Mouse (Mus musculus) gastrocnemius, adult 18-20 months (tissue): ENCODE data around the gene Traip. TPM values are rescaled to one million over a fixed set of nuclear protein-coding genes. Genes with fewer than 3 reads are reported as not detected.

Source experiments
- DNase-seq: peaks from one replicate; pipeline ENCODE4 v3.0.0; 2021; ENCODE audit warnings: low spot score
- long read RNA-seq, 2 experiments: library from polyadenylated mRNA; stranded (forward); transcript quantifications; one replicate each; pipeline ENCODE4 v2.0.0; 2021
- total RNA-seq, 2 experiments: library from RNA; stranded (reverse); gene quantifications; 2 replicates each; pipeline ENCODE4 v1.2.3; 2021

The Traip gene
- total RNA-seq = under 1 TPM; 0.27 to 0.62 TPM
- long read RNA-seq, experiment 1 = 0 reads
- long read RNA-seq, experiment 2 = 0 reads

DNA sequence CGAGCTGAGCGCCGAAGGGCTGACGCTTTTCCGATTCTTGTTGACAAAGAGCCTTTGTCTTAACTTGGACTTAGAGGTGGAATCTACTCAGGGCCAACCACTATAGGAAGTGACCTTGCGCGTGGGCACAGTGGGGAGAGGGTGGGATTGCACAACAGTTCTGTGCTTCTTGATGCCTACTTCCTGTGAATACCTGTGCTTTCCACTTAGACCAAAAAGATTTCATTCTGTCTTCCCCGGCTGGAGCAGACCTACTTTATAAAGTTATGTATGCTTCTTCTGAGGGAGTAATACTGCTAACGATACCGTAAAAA is at the start of gene Traip:
TSS of gene Traip (plus strand) at position 215 of the 314 bp plus-strand sequence.
- DNase-seq = no peak

GRCm38 (mm10) chr9:107900840-107901626 is 48.9 kb upstream of the Traip start:
- DNase-seq = no peak

DNA sequence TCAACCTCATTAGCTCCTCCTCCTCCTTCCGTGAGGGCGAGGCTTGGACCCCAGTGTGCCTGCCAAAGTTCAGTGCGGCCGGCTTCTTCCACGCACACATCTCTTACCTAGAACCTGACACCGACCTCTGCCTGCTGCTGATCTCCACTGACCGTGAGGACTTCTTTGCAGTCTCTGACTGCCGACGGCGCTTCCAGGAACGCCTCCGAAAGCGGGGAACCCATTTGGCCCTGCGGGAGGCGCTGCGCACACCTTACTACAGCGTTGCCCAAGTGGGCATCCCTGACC is 48.4 kb upstream of the Traip start:
- no peak for DNase-seq

DNA sequence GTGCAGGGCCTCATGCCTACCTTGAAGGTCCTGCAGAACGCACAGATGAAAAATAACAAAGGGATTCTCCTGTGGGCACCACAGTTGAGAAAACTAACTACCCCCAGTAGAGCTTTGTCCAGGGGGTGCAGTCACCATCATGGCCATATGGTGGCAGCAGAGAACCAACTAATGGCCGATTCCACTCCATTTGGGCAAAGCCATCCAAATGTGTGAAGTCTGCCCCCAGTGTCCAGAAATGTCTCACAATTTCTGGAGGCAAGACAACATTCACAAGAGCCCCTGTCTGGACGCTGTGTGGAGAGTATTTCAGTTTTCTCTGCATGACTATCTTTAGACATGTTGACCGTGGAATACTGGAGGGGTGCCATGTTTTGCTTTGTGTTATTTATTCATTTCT is 45.2 kb upstream of the Traip start:
- DNase-seq = peak; percentile 92

GRCm38 (mm10) chr9:107906252-107906966 is 43.5 kb upstream of the Traip start, which contains the start of gene Mst1r:
Gene Mst1r, plus strand, starts transcription at chr9:107906873.
- peak; percentile 79 for DNase-seq

GRCm38 (mm10) chr9:107906967-107907800 is 42.8 kb upstream of the Traip start:
- DNase-seq = no peak

GRCm38 (mm10) chr9:107907801-107908120 is 42.2 kb upstream of the Traip start:
- no peak for DNase-seq

GRCm38 (mm10) chr9:107908410-107909158 is 41.4 kb upstream of the Traip start:
- peak; percentile 61 for DNase-seq

- DNase-seq = no peak
Measured at GRCm38 (mm10) chr9:107910025-107910769, 39.7 kb upstream of the Traip start.

DNA sequence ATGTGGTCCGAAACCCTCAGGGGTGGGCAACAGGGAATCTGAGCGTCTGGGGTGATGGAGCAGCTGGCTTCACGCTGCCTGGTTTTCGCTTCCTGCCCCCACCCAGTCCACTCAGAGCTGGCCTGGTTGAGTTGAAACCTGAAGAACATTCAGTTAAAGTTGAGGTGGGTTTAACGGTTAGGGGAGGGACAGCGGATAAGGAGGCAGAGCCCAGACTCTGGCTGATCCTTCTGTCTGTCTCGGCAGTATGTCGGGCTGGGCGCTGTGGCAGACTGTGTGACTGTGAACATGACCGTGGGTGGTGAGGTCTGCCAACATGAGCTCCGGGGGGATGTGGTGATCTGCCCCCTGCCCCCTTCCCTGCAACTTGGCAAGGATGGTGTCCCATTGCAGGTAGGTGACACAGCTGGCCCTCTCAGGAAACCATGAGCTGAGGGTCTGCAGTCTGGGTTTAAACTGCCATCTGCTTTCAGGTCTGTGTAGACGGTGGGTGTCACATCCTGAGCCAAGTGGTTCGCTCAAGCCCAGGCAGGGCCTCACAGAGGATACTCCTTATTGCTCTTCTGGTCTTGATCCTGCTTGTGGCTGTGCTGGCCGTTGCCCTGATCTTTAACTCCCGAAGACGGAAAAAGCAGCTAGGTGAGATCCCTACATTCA is 35.0 kb upstream of the Traip start:
- DNase-seq = no peak

DNA sequence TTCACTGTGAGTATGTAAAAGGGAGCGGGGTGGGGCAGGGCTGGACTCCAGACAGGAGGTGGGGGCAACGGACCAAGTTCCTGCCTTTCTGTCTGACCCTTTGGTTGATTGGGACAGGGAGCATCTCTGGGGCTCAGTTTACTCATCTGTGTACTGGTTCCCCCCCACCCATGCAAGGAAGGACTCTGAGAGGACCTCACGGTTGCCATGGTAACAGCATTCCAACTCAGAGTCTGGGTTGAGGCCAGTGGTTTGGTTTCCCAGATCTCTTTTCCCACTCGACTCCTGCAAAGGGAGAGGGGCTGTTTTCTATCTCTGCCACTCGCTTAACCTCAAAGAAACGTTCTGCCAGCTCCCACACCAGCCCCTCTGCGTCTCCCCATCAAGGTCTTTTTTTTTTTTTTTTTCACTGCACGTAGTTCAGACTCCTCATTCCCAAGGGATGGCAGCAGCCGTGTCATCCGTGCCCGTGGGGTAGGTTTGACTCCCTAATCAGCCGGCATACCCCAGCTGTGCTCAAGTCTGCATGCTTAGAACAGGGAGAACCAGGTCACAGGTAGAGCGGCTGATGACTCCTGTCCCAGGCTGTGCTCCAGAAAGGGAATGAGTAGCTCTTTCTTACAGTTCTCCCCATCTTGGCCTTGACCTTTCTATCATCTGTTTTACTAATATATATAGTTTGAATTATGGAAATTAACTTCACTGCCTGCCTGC is 31.9 kb upstream of the Traip start:
- no peak for DNase-seq

GRCm38 (mm10) chr9:107918884-107919283 is 31.1 kb upstream of the Traip start:
- DNase-seq = no peak

DNA sequence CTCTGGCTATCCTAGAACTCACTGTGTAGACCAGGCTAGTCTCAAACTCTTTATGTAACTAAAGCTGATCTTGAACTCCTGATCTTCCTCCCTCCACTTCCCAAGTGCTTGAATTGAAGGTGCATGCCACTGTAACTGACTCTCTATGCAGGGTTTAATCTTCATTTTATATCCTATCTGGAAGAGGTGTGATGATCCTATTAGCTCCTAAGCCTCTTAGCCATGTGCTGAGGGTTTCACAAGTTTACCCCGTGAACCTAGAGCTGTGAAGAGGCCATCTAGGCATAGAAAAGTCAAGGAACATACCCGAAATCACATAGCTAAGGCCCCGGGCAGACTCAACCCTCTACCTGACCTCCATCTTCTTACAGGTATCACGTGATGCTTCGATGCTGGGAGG is 30.5 kb upstream of the Traip start:
- DNase-seq = no peak

GRCm38 (mm10) chr9:107923021-107923420 is 26.9 kb upstream of the Traip start:
- DNase-seq = peak; percentile 20

GRCm38 (mm10) chr9:107923956-107924355 is 26.0 kb upstream of the Traip start:
- DNase-seq = peak; percentile 60

DNA sequence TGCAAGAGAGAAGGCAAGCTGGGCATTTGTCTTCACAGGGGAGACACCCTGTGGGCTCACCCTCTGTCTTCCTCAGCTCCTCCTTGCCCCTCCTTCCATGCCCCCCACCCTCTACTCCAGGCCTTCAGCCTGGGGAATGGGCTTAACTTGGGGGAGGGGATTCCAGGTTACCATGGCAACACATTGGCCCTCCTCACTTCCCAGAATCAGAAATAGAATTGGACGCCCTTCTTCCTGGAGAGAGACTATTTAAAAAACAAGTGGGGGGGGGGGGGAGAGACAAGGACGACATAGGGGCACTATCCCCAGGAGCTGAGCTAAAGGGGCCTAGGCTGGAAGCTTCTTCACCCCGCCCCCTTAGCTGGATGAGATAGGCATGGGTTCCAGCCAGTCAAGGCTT is 24.7 kb upstream of the Traip start:
- DNase-seq = no peak

DNA sequence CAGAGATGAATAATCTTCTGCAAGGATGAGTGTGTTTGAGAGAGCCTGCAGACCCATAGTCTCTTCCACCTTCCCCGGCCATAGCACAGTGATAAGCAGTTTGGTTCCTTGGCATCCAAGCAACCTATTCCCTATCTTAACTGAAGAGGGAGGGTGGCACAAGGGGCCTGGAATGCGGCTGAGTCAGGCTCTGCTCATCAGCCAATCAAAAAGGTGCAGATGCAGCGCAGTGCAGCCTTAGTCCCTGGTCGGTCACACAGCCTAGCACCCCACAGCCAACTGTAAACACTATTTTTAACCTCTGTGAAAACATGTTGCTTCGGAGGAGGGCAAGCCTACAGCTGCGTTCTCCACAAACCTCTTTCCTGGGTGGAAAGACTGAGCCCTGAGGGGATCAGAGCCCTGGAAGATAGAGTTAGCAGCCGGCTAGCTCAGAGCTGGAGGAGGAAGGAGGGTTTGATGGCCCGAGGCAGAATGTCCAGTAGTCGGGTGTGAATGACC is 23.0 kb upstream of the Traip start:
- DNase-seq = no peak

- no peak for DNase-seq
Measured at GRCm38 (mm10) chr9:107927749-107928148, 22.2 kb upstream of the Traip start.

DNA sequence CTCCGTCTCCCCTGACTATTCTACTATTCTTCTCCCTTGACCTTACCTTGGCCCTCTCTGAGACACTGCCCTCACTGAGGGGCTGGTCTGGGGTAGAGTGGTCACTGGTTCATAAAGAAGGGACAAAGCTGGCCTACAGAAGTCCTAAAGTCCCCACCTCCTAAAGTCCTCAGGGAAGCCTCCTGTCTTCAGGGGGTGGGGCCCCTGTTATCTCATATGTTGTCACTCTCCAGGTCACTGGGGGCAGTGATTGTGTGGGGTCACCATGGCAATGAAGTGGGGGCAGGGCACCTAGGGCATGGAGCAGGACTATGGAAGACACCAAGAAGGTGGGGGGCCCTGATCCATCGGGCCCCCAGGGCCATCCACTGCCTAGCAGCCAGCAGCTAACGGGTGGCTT is 21.8 kb upstream of the Traip start, which contains the start of gene Actl11:
TSS of gene Actl11 (plus strand) at position 301 of the 400 bp plus-strand sequence.
- no peak for DNase-seq
